Mouse (Mus musculus): ENCODE data around the gene Gpbar1. TPM values are rescaled to one million over a fixed set of nuclear protein-coding genes. Genes with fewer than 3 reads are reported as not detected.
"Not testable (repeated sequence)": the region's sequence is repeated elsewhere in the genome, so short reads cannot be mapped to it uniquely, and the experiment has no call there.

Gpbar1 gene
- total RNA-seq, 1 experiment: 0.45 TPM

- no peaks in the 10 kb centered on the region for H3K36me3 ChIP-seq (ENCODE audit: control insufficient read depth, insufficient read depth, low read length, poor library complexity, severe bottlenecking)
- H3K9ac ChIP-seq (ENCODE audit: insufficient read depth, low read depth, low read length, poor library complexity, severe bottlenecking): no peak overlapping the region
- H3K4me1 ChIP-seq (ENCODE audit: control insufficient read depth in 2 of 2, insufficient read depth in 2 of 2, low read length in 2 of 2, poor library complexity in 1 of 2): no peaks in the 10 kb centered on the region
- no peak overlapping the region for H3K4me3 ChIP-seq (ENCODE audit: insufficient read depth in 1 of 2, low read depth in 1 of 2, low read length in 2 of 2, poor library complexity in 1 of 2, severe bottlenecking in 1 of 2)
- no peak for TF ChIP-seq ZNF384 (IDR thresholded peaks at IDR 0.05; ENCODE audit: low read depth, low read length)
- TF ChIP-seq MAFK (IDR thresholded peaks at IDR 0.05; ENCODE audit: insufficient read depth, low read depth, low read length): no peak
- H3K9me3 ChIP-seq (ENCODE audit: control insufficient read depth, insufficient read depth, low read depth, low read length): no peaks in the 10 kb centered on the region
- no peak overlapping the region for H3K27ac ChIP-seq (ENCODE audit: insufficient read depth, low read depth, low read length, poor library complexity, severe bottlenecking)
- in situ Hi-C loops (cut with MboI; ENCODE audit: low sequenced_read_pairs in 2 of 2, unreplicated experiment in 2 of 2): no loop called here
- DNase-seq (ENCODE audit: low read depth, low spot score): no peak
Observed at GRCm38 (mm10) chr1:74318711-74319110, 40.4 kb downstream of the Gpbar1 start.

DNA sequence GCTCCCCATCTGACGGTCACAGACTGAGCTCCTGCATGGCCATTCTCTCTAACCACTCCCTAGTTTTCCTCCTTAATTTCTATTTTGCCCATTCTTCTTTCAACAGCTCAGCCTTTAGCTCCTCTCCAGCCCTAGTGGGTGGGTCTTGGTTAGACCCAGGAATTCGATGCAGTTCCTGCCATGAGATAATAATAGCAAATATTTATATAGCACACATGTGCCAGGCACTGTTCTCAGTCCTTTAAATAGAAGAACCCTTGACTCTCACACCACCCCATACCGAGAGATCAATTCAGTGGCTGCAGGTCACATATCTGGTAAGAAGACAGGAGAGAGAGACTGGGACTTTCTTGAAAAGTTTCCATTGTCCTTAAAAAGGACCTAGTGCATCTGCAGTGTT lies 43.0 kb downstream of the Gpbar1 start:
- no peak overlapping the region for H3K9ac ChIP-seq (ENCODE audit: insufficient read depth, low read depth, low read length, poor library complexity, severe bottlenecking)
- in situ Hi-C loops (cut with MboI; ENCODE audit: low sequenced_read_pairs in 2 of 2, unreplicated experiment in 2 of 2): no loop called here
- no peak for TF ChIP-seq ZNF384 (IDR thresholded peaks at IDR 0.05; ENCODE audit: low read depth, low read length)
- TF ChIP-seq CHD2 (IDR thresholded peaks at IDR 0.05; ENCODE audit: low read depth, low read length): no peak
- TF ChIP-seq HCFC1 (IDR thresholded peaks at IDR 0.05; ENCODE audit: borderline replicate concordance, insufficient read depth, low read length): no peak
- TF ChIP-seq ZC3H11A (IDR thresholded peaks at IDR 0.05; ENCODE audit: borderline replicate concordance, low read depth, low read length): no peak
- no peak for TF ChIP-seq MAFK (IDR thresholded peaks at IDR 0.05; ENCODE audit: insufficient read depth, low read depth, low read length)
- H3K36me3 ChIP-seq (ENCODE audit: control insufficient read depth, insufficient read depth, low read length, poor library complexity, severe bottlenecking): no peaks in the 10 kb centered on the region
- no peak for DNase-seq (ENCODE audit: low read depth, low spot score)
- no peak overlapping the region for H3K4me3 ChIP-seq (ENCODE audit: insufficient read depth in 1 of 2, low read depth in 1 of 2, low read length in 2 of 2, poor library complexity in 1 of 2, severe bottlenecking in 1 of 2)
- H3K4me1 ChIP-seq (ENCODE audit: control insufficient read depth in 2 of 2, insufficient read depth in 2 of 2, low read length in 2 of 2, poor library complexity in 1 of 2): no peaks in the 10 kb centered on the region
- no peaks in the 10 kb centered on the region for H3K9me3 ChIP-seq (ENCODE audit: control insufficient read depth, insufficient read depth, low read depth, low read length)
- no peak overlapping the region for H3K27ac ChIP-seq (ENCODE audit: insufficient read depth, low read depth, low read length, poor library complexity, severe bottlenecking)

GRCm38 (mm10) chr1:74326916-74327315 lies 48.6 kb downstream of the Gpbar1 start:
- H3K4me1 ChIP-seq (ENCODE audit: control insufficient read depth in 2 of 2, insufficient read depth in 2 of 2, low read length in 2 of 2, poor library complexity in 1 of 2); H3K36me3 ChIP-seq (ENCODE audit: control insufficient read depth, insufficient read depth, low read length, poor library complexity, severe bottlenecking); in situ Hi-C loops (cut with MboI; ENCODE audit: low sequenced_read_pairs in 2 of 2, unreplicated experiment in 2 of 2): not testable (repeated sequence)

More at GRCm38 (mm10) chr1:74326916-74327315, 48.6 kb downstream of the Gpbar1 start:
- H3K9me3 ChIP-seq (ENCODE audit: control insufficient read depth, insufficient read depth, low read depth, low read length); DNase-seq (ENCODE audit: low read depth, low spot score); H3K4me3 ChIP-seq (ENCODE audit: insufficient read depth in 1 of 2, low read depth in 1 of 2, low read length in 2 of 2, poor library complexity in 1 of 2, severe bottlenecking in 1 of 2); H3K27ac ChIP-seq (ENCODE audit: insufficient read depth, low read depth, low read length, poor library complexity, severe bottlenecking); H3K9ac ChIP-seq (ENCODE audit: insufficient read depth, low read depth, low read length, poor library complexity, severe bottlenecking): not testable (repeated sequence)

Other genes starting within 250 kb of the Gpbar1 start
- 9.5 and 10.0 TPM in 2 replicates for gene Tns1, start 154.1 kb upstream of the Gpbar1 start, total RNA-seq (2012; rRNA removed)
- 0.11 TPM in 1 of 2 replicates, not detected in the other for gene Rufy4, start 153.0 kb upstream of the Gpbar1 start, total RNA-seq (2012; rRNA removed)
- 0.22 TPM in 1 of 2 replicates, not detected in the other for gene Cxcr2, start 124.6 kb upstream of the Gpbar1 start, total RNA-seq (2012; rRNA removed)
- gene Cxcr1, start 83.9 kb upstream of the Gpbar1 start, total RNA-seq (2012; rRNA removed): 0.21 TPM in 1 of 2 replicates, not detected in the other
- gene Arpc2, start 42.5 kb upstream of the Gpbar1 start, total RNA-seq (2012; rRNA removed): 67.5 and 100 TPM in 2 replicates
- 127 and 138 TPM in 2 replicates for gene Aamp, start 6.2 kb downstream of the Gpbar1 start, total RNA-seq (2012; rRNA removed)
- gene Pnkd, start 6.4 kb downstream of the Gpbar1 start, total RNA-seq (2012; rRNA removed): 63.9 and 84.4 TPM in 2 replicates
- gene Tmbim1, start 27.1 kb downstream of the Gpbar1 start, total RNA-seq (2012; rRNA removed): 38.0 and 41.9 TPM in 2 replicates
- gene Catip, start 83.6 kb downstream of the Gpbar1 start, total RNA-seq (2012; rRNA removed): 7.3 and 9.1 TPM in 2 replicates
- 19.9 and 44.4 TPM in 2 replicates for gene Slc11a1, start 96.6 kb downstream of the Gpbar1 start, total RNA-seq (2012; rRNA removed)
- 17.3 and 17.9 TPM in 2 replicates for gene Ctdsp1, start 113.0 kb downstream of the Gpbar1 start, total RNA-seq (2012; rRNA removed)
- gene Vil1, start 130.8 kb downstream of the Gpbar1 start, total RNA-seq (2012; rRNA removed): 1.2 and 1.4 TPM in 2 replicates
- gene Cnot9, start 227.5 kb downstream of the Gpbar1 start, total RNA-seq (2012; rRNA removed): 41.1 and 57.1 TPM in 2 replicates

Data from ES-E14 (cell line).